Mouse (Mus musculus) heart, postnatal 0 days (tissue): ENCODE results near the gene Gnat1.

ENCODE experiments used
- CTCF ChIP-seq: IDR thresholded peaks from 2 replicates; pipeline ENCODE4 v1.5.1; 2016; ENCODE audit warnings: antibody characterized with exemption, control low read depth, low read depth
- EP300 ChIP-seq: IDR thresholded peaks from 2 replicates; pipeline ENCODE4 v1.6.1; 2016; ENCODE audit warnings: antibody characterized with exemption, low read depth

GRCm38 (mm10) chr9:107637070-107637469, 42.4 kb downstream of the Gnat1 start:
- no peak for TF ChIP-seq EP300
- no peak for TF ChIP-seq CTCF
